Mouse (Mus musculus) kidney, embryonic 15.5 days (tissue): ENCODE data around the gene Csf1. TPM values are rescaled to one million over a fixed set of nuclear protein-coding genes. Genes with fewer than 3 reads are reported as not detected.
A peak's percentile ranks its signal among the peaks of the same experiment; 100 is the strongest.

ENCODE experiments used
- ATAC-seq: fragments of 200-750 bp; cut with Nextera tagmentation; replicated peaks from 2 replicates; pipeline ENCODE4 v1.8.0; 2017; ENCODE audit warnings: moderate TSS enrichment; ENCODE audit not compliant: low FRiP score
- H3K27ac ChIP-seq: fragments of 300-500 bp; sonication (generic); 2 replicates; pipeline ENCODE4 v1.5.1; 2015; ENCODE audit warnings: mild to moderate bottlenecking, inconsistent platforms
- H3K27me3 ChIP-seq: fragments of 300-500 bp; sonication (generic); 2 replicates; pipeline ENCODE4 v1.6.1; 2015; ENCODE audit warnings: inconsistent platforms
- H3K36me3 ChIP-seq: fragments of 300-500 bp; sonication (generic); 2 replicates; pipeline ENCODE4 v1.6.1; 2015; ENCODE audit warnings: inconsistent platforms
- H3K4me1 ChIP-seq: fragments of 300-500 bp; sonication (generic); 2 replicates; pipeline ENCODE4 v1.6.1; 2015; ENCODE audit warnings: inconsistent platforms
- H3K4me2 ChIP-seq: fragments of 300-500 bp; sonication (generic); 2 replicates; pipeline ENCODE4 v1.6.1; 2015; ENCODE audit warnings: moderate library complexity, mild to moderate bottlenecking, inconsistent platforms
- H3K4me3 ChIP-seq: fragments of 300-500 bp; sonication (generic); replicated peaks from 2 replicates; pipeline ENCODE4 v1.5.1; 2015; ENCODE audit warnings: mild to moderate bottlenecking, inconsistent platforms
- H3K9ac ChIP-seq: fragments of 300-500 bp; sonication (generic); 2 replicates; pipeline ENCODE4 v1.6.1; 2015; ENCODE audit warnings: mild to moderate bottlenecking, inconsistent platforms
- H3K9me3 ChIP-seq: fragments of 300-500 bp; sonication (generic); replicated peaks from 2 replicates; pipeline ENCODE4 v1.6.1; 2016; ENCODE audit warnings: inconsistent platforms
- WGBS: fragments of 180-500 bp; shearing (Covaris S2); methylation state at CpG from one replicate; pipeline ENCODE4 v1.1.7; 2015; ENCODE audit warnings: mixed read lengths; 5-methylcytosine and 5-hydroxymethylcytosine counted together
- polyA plus RNA-seq: library from polyadenylated mRNA; unstranded; fragments of >200 nt; fragmentation: Nextera tagmentation; extraction: Ambion mirVana; gene quantifications from 2 replicates; pipeline ENCODE4 v1.2.1, GENCODE M21; 2015

Csf1 gene
- polyA plus RNA-seq, 1 experiment from 2014 or later = 9.3 TPM

- no peak for ATAC-seq
- Histone ChIP-seq H3K27me3 (no peaks in the 10 kb centered on the region), H3K4me2 (peak overlapping the region; percentile 67), H3K9me3 (no peaks in the 10 kb centered on the region), H3K36me3 (no peaks in the 10 kb centered on the region), H3K9ac (peak overlapping the region; percentile 83), H3K27ac (peak overlapping the region; percentile 94), H3K4me3 (peak overlapping the region; percentile 66), H3K4me1 (peaks cover 35% of the 10 kb centered on the region)
- 2% methylated on average over 16 of the region's 16 CpGs for WGBS
Measured at GRCm38 (mm10) chr3:107695219-107695947, 64.9 kb downstream of the Csf1 start.

GRCm38 (mm10) chr3:107694256-107694900, 65.9 kb downstream of the Csf1 start:
- no peak for ATAC-seq
- peak overlapping the region; percentile 83 for H3K9ac ChIP-seq
- H3K9me3 ChIP-seq = no peaks in the 10 kb centered on the region
- peak overlapping the region; percentile 67 for H3K4me2 ChIP-seq
- no peak overlapping the region for H3K27ac ChIP-seq
- WGBS = 48% methylated on average over 2 of the region's 2 CpGs
- peak overlapping the region; percentile 66 for H3K4me3 ChIP-seq
- H3K4me1 ChIP-seq = peaks cover 43% of the 10 kb centered on the region
- no peaks in the 10 kb centered on the region for H3K36me3 ChIP-seq
- H3K27me3 ChIP-seq = no peaks in the 10 kb centered on the region

Other genes with a start within 250 kb of the Csf1 start
- gene Slc6a17, start 242.5 kb downstream of the Csf1 start, polyA plus RNA-seq = 3.3 and 3.6 TPM in 2 replicates
- not detected in 2 replicates for gene Ubl4b, start 205.4 kb downstream of the Csf1 start, polyA plus RNA-seq
- gene Alx3, start 165.4 kb downstream of the Csf1 start, polyA plus RNA-seq = 0.10 and 0.19 TPM in 2 replicates
- not detected in 2 replicates for gene Gm10961, start 129.1 kb downstream of the Csf1 start, polyA plus RNA-seq
- 45.0 and 46.4 TPM in 2 replicates for gene Strip1, start 128.8 kb downstream of the Csf1 start, polyA plus RNA-seq
- gene Ahcyl1, start 63.9 kb downstream of the Csf1 start, polyA plus RNA-seq = 92.7 and 94.5 TPM in 2 replicates
- gene Eps8l3, start 116.8 kb upstream of the Csf1 start, polyA plus RNA-seq = 0.73 TPM in 1 of 2 replicates, not detected in the other
- 162 and 169 TPM in 2 replicates for gene Gstm5, start 135.4 kb upstream of the Csf1 start, polyA plus RNA-seq
- gene Gstm7, start 171.3 kb upstream of the Csf1 start, polyA plus RNA-seq = 16.6 and 21.3 TPM in 2 replicates
- 7.5 and 8.4 TPM in 2 replicates for gene Gstm6, start 183.3 kb upstream of the Csf1 start, polyA plus RNA-seq
- 0.26 and 0.66 TPM in 2 replicates for gene Gstm3, start 208.8 kb upstream of the Csf1 start, polyA plus RNA-seq
- 93.9 and 101 TPM in 2 replicates for gene Gstm2, start 226.0 kb upstream of the Csf1 start, polyA plus RNA-seq